Mouse (Mus musculus) small intestine, adult 2 months (tissue): ENCODE measurements around the gene Cryzl2.

ENCODE experiments used
- CTCF ChIP-seq: fragments of 200-500 bp; IDR thresholded peaks from 2 replicates; pipeline ENCODE4 v1.5.1; 2012; ENCODE audit warnings: low read depth, mild to moderate bottlenecking, control low read depth, inconsistent platforms, low read length, moderate library complexity, mixed read lengths; ENCODE audit not compliant: insufficient replicate concordance, insufficient read length; ENCODE audit errors: extremely low read depth
- POLR2A ChIP-seq: fragments of 200-500 bp; IDR thresholded peaks from 2 replicates; pipeline ENCODE4 v1.6.1; 2012; ENCODE audit warnings: low read depth, mild to moderate bottlenecking, control low read depth, inconsistent platforms, low read length, moderate library complexity

- TF ChIP-seq POLR2A, result no peak
- no peak for TF ChIP-seq CTCF
Measured at GRCm38 (mm10) chr1:157462336-157462735, 4.0 kb downstream of the Cryzl2 start.
